Mouse (Mus musculus): ENCODE data around the gene Lix1l. TPM values are rescaled to one million over a fixed set of nuclear protein-coding genes. Genes with fewer than 3 reads are reported as not detected.
A peak's percentile ranks its signal among the peaks of the same experiment; 100 is the strongest.

Gene Lix1l
- polyA plus RNA-seq, 1 experiment from 2014 or later: 6.7 TPM

GRCm38 (mm10) chr3:96579239-96579750 is 21.7 kb upstream of the Lix1l start:
- WGBS: 79% methylated on average over 4 of the region's 4 CpGs
- H3K4me3 ChIP-seq (ENCODE audit: control insufficient read depth in 1 of 2, insufficient read depth in 1 of 2, low read depth in 1 of 2, low read length in 2 of 2): no peak overlapping the region
- H3K27me3 ChIP-seq (ENCODE audit: control insufficient read depth, insufficient read depth, low read length): no peaks in the 10 kb centered on the region
- no peaks in the 10 kb centered on the region for H3K9me3 ChIP-seq (ENCODE audit: control insufficient read depth, low read length)
- peak overlapping the region; percentile 19; the same call in 1 of the 2 replicates for H3K9ac ChIP-seq (ENCODE audit: low read length)
- ATAC-seq (ENCODE audit: insufficient number of reproducible peaks, insufficient read depth, low FRiP score, low read depth): no peak
- no peak overlapping the region for H3K4me2 ChIP-seq (ENCODE audit: low read length)
- H3K4me1 ChIP-seq (ENCODE audit: control insufficient read depth in 2 of 2, insufficient read depth in 2 of 2, low read length in 2 of 2): peaks cover 31 to 51% of the 10 kb centered on the region in 2 experiments
- H3K27ac ChIP-seq (replicated peaks in 1 of 2; ENCODE audit: control insufficient read depth in 1 of 2, insufficient read depth in 1 of 2, low read depth in 2 of 2, low read length in 2 of 2): peak overlapping the region in 1 of 2 experiments; percentile 25; a peak in 2 of 4 replicates
- no peaks in the 10 kb centered on the region for H3K36me3 ChIP-seq (ENCODE audit: control insufficient read depth, insufficient read depth, low read length)

GRCm38 (mm10) chr3:96579885-96580454 is 21.0 kb upstream of the Lix1l start:
- no peaks in the 10 kb centered on the region for H3K27me3 ChIP-seq (ENCODE audit: control insufficient read depth, insufficient read depth, low read length)
- peaks cover 29 to 47% of the 10 kb centered on the region in 2 experiments for H3K4me1 ChIP-seq (ENCODE audit: control insufficient read depth in 2 of 2, insufficient read depth in 2 of 2, low read length in 2 of 2)
- ATAC-seq (ENCODE audit: insufficient number of reproducible peaks, insufficient read depth, low FRiP score, low read depth): peak; percentile 10; the same call in 1 of the 2 replicates
- H3K4me3 ChIP-seq (ENCODE audit: control insufficient read depth in 1 of 2, insufficient read depth in 1 of 2, low read depth in 1 of 2, low read length in 2 of 2): peak overlapping the region; percentile 20 to 29; a peak in 3 of 4 replicates
- H3K4me2 ChIP-seq (ENCODE audit: low read length): peak overlapping the region; percentile 63
- 9% methylated on average over 16 of the region's 16 CpGs for WGBS
- no peaks in the 10 kb centered on the region for H3K36me3 ChIP-seq (ENCODE audit: control insufficient read depth, insufficient read depth, low read length)
- no peaks in the 10 kb centered on the region for H3K9me3 ChIP-seq (ENCODE audit: control insufficient read depth, low read length)
- peak overlapping the region; percentile 19 to 34; a peak in 1 of 4 replicates for H3K27ac ChIP-seq (replicated peaks in 1 of 2; ENCODE audit: control insufficient read depth in 1 of 2, insufficient read depth in 1 of 2, low read depth in 2 of 2, low read length in 2 of 2)
- peak overlapping the region; percentile 68 for H3K9ac ChIP-seq (ENCODE audit: low read length)

- peaks cover 21 to 35% of the 10 kb centered on the region in 2 experiments for H3K4me1 ChIP-seq (ENCODE audit: control insufficient read depth in 2 of 2, insufficient read depth in 2 of 2, low read length in 2 of 2)
- no peak for ATAC-seq (ENCODE audit: insufficient number of reproducible peaks, insufficient read depth, low FRiP score, low read depth)
- H3K27ac ChIP-seq (replicated peaks in 1 of 2; ENCODE audit: control insufficient read depth in 1 of 2, insufficient read depth in 1 of 2, low read depth in 2 of 2, low read length in 2 of 2): no peak overlapping the region
- 56% methylated on average over 6 of the region's 6 CpGs for WGBS
- H3K9me3 ChIP-seq (ENCODE audit: control insufficient read depth, low read length): no peaks in the 10 kb centered on the region
- no peak overlapping the region for H3K4me2 ChIP-seq (ENCODE audit: low read length)
- H3K9ac ChIP-seq (ENCODE audit: low read length): no peak overlapping the region; the same call in 1 of the 2 replicates
- no peaks in the 10 kb centered on the region for H3K36me3 ChIP-seq (ENCODE audit: control insufficient read depth, insufficient read depth, low read length)
- no peaks in the 10 kb centered on the region for H3K27me3 ChIP-seq (ENCODE audit: control insufficient read depth, insufficient read depth, low read length)
- no peak overlapping the region for H3K4me3 ChIP-seq (ENCODE audit: control insufficient read depth in 1 of 2, insufficient read depth in 1 of 2, low read depth in 1 of 2, low read length in 2 of 2)
Observed at GRCm38 (mm10) chr3:96581141-96581540, 19.8 kb upstream of the Lix1l start.

DNA sequence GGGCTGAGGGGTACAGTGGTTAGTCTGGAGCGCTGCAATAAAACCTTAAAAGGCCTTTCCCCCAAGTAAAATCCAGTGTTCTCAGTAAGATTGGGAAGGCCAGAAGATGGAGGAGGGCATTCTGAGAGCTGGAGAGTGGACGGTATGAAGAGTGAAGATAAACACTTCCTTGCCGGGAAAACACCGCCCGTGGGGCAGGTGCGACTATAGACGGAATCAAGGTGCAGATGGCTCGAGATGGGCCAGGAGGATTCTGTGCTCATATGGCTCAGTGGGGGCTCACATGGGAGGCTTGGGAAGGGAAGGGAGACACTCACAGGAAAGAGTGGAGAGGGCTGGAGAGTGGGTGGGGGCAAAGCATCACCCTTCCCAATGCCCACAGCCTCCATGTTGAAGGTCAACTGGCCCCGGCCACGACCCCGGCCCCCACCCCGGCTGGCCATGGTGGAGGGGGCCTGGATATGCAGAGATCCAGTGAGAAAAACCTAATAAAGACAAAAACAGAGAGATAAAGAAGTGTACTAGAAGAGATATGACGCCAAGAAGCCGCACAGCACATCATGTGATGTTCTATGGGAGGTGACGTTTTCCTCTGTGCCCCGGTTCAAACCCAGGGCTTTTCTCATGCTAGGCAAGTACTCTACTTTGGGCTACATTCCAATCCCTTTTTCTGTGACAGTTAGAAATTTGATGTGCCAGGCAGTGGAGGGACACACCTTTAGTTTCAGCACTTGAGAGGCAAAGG is 19.0 kb upstream of the Lix1l start:
- Histone ChIP-seq H3K36me3 (ENCODE audit: control insufficient read depth, insufficient read depth, low read length) (no peaks in the 10 kb centered on the region), H3K9me3 (ENCODE audit: control insufficient read depth, low read length) (no peaks in the 10 kb centered on the region), H3K4me1 (ENCODE audit: control insufficient read depth in 2 of 2, insufficient read depth in 2 of 2, low read length in 2 of 2) (peaks cover 15 to 31% of the 10 kb centered on the region in 2 experiments), H3K4me3 (ENCODE audit: control insufficient read depth in 1 of 2, insufficient read depth in 1 of 2, low read depth in 1 of 2, low read length in 2 of 2) (no peak overlapping the region), H3K9ac (ENCODE audit: low read length) (no peak overlapping the region; the same call in 1 of the 2 replicates), H3K27me3 (ENCODE audit: control insufficient read depth, insufficient read depth, low read length) (no peaks in the 10 kb centered on the region), H3K27ac (replicated peaks in 1 of 2; ENCODE audit: control insufficient read depth in 1 of 2, insufficient read depth in 1 of 2, low read depth in 2 of 2, low read length in 2 of 2) (no peak overlapping the region), H3K4me2 (ENCODE audit: low read length) (no peak overlapping the region)
- no peak for ATAC-seq (ENCODE audit: insufficient number of reproducible peaks, insufficient read depth, low FRiP score, low read depth)
- WGBS: 77% methylated on average over 16 of the region's 16 CpGs

- H3K9ac ChIP-seq (ENCODE audit: low read length): no peak overlapping the region
- H3K4me1 ChIP-seq (ENCODE audit: control insufficient read depth in 2 of 2, insufficient read depth in 2 of 2, low read length in 2 of 2): peaks cover 7 to 22% of the 10 kb centered on the region in 2 experiments
- H3K36me3 ChIP-seq (ENCODE audit: control insufficient read depth, insufficient read depth, low read length): no peaks in the 10 kb centered on the region
- WGBS: 87% methylated on average over 5 of the region's 5 CpGs
- H3K9me3 ChIP-seq (ENCODE audit: control insufficient read depth, low read length): no peaks in the 10 kb centered on the region
- no peak overlapping the region for H3K4me3 ChIP-seq (ENCODE audit: control insufficient read depth in 1 of 2, insufficient read depth in 1 of 2, low read depth in 1 of 2, low read length in 2 of 2)
- no peak overlapping the region for H3K4me2 ChIP-seq (ENCODE audit: low read length)
- H3K27me3 ChIP-seq (ENCODE audit: control insufficient read depth, insufficient read depth, low read length): no peaks in the 10 kb centered on the region
- ATAC-seq (ENCODE audit: insufficient number of reproducible peaks, insufficient read depth, low FRiP score, low read depth): no peak
- H3K27ac ChIP-seq (replicated peaks in 1 of 2; ENCODE audit: control insufficient read depth in 1 of 2, insufficient read depth in 1 of 2, low read depth in 2 of 2, low read length in 2 of 2): no peak overlapping the region
Observed at GRCm38 (mm10) chr3:96583386-96583785, 17.6 kb upstream of the Lix1l start.

GRCm38 (mm10) chr3:96590657-96591056 is 10.3 kb upstream of the Lix1l start:
- 82% methylated on average over 4 of the region's 4 CpGs for WGBS
- H3K36me3 ChIP-seq (ENCODE audit: control insufficient read depth, insufficient read depth, low read length): no peaks in the 10 kb centered on the region
- no peak for ATAC-seq (ENCODE audit: insufficient number of reproducible peaks, insufficient read depth, low FRiP score, low read depth)
- no peaks in the 10 kb centered on the region for H3K9me3 ChIP-seq (ENCODE audit: control insufficient read depth, low read length)
- no peaks in the 10 kb centered on the region for H3K27me3 ChIP-seq (ENCODE audit: control insufficient read depth, insufficient read depth, low read length)
- H3K9ac ChIP-seq (ENCODE audit: low read length): no peak overlapping the region
- no peak overlapping the region for H3K4me3 ChIP-seq (ENCODE audit: control insufficient read depth in 1 of 2, insufficient read depth in 1 of 2, low read depth in 1 of 2, low read length in 2 of 2)
- H3K4me2 ChIP-seq (ENCODE audit: low read length): no peak overlapping the region
- H3K4me1 ChIP-seq (ENCODE audit: control insufficient read depth in 2 of 2, insufficient read depth in 2 of 2, low read length in 2 of 2): peaks cover 3 to 15% of the 10 kb centered on the region in 2 experiments; a peak in 3 of 4 replicates
- H3K27ac ChIP-seq (replicated peaks in 1 of 2; ENCODE audit: control insufficient read depth in 1 of 2, insufficient read depth in 1 of 2, low read depth in 2 of 2, low read length in 2 of 2): no peak overlapping the region

GRCm38 (mm10) chr3:96593374-96593773 is 7.6 kb upstream of the Lix1l start:
- H3K36me3 ChIP-seq (ENCODE audit: control insufficient read depth, insufficient read depth, low read length): no peaks in the 10 kb centered on the region
- ATAC-seq (ENCODE audit: insufficient number of reproducible peaks, insufficient read depth, low FRiP score, low read depth): no peak
- peak overlapping the region; percentile 87 to 88 for H3K27ac ChIP-seq (replicated peaks in 1 of 2; ENCODE audit: control insufficient read depth in 1 of 2, insufficient read depth in 1 of 2, low read depth in 2 of 2, low read length in 2 of 2)
- H3K4me2 ChIP-seq (ENCODE audit: low read length): peak overlapping the region; percentile 85
- H3K27me3 ChIP-seq (ENCODE audit: control insufficient read depth, insufficient read depth, low read length): no peaks in the 10 kb centered on the region
- no peaks in the 10 kb centered on the region for H3K9me3 ChIP-seq (ENCODE audit: control insufficient read depth, low read length)
- H3K4me3 ChIP-seq (ENCODE audit: control insufficient read depth in 1 of 2, insufficient read depth in 1 of 2, low read depth in 1 of 2, low read length in 2 of 2): peak overlapping the region; percentile 68 to 85
- H3K4me1 ChIP-seq (ENCODE audit: control insufficient read depth in 2 of 2, insufficient read depth in 2 of 2, low read length in 2 of 2): peaks cover 8 to 32% of the 10 kb centered on the region in 2 experiments; a peak in 3 of 4 replicates
- H3K9ac ChIP-seq (ENCODE audit: low read length): peak overlapping the region; percentile 82
- under 1% methylated on average over 10 of the region's 10 CpGs for WGBS

Data from heart, embryonic 14.5 days (tissue).